Mouse (Mus musculus): Measurements from ENCODE around the gene Synpo2. TPM values are rescaled to one million over a fixed set of nuclear protein-coding genes. Genes with fewer than 3 reads are reported as not detected.
A peak's percentile ranks its signal among the peaks of the same experiment; 100 is the strongest.

Gene Synpo2
- polyA plus RNA-seq, 1 experiment from 2014 or later = 2.2 TPM

GRCm38 (mm10) chr3:123175142-123175541 is 60.8 kb downstream of the Synpo2 start:
- no peaks in the 10 kb centered on the region for H3K9me3 ChIP-seq (ENCODE audit: low read length)
- H3K4me2 ChIP-seq (replicated peaks; ENCODE audit: low read depth, low read length) = no peak overlapping the region
- H3K27ac ChIP-seq (ENCODE audit: low read length) = no peak overlapping the region
- ATAC-seq = no peak
- H3K4me1 ChIP-seq (ENCODE audit: insufficient read depth, low read depth, low read length) = no peaks in the 10 kb centered on the region
- no peak for DNase-seq (ENCODE audit: low spot score)
- H3K36me3 ChIP-seq (ENCODE audit: insufficient read depth, low read length) = no peaks in the 10 kb centered on the region
- no peak overlapping the region for H3K4me3 ChIP-seq (ENCODE audit: low read depth, low read length)
- TF ChIP-seq EP300 (IDR thresholded peaks at IDR 0.05) = no peak
- no peak for TF ChIP-seq CTCF (IDR thresholded peaks at IDR 0.05)
- WGBS = 90% methylated on average over 7 of the region's 7 CpGs
- no peaks in the 10 kb centered on the region for H3K27me3 ChIP-seq (replicated peaks; ENCODE audit: insufficient read depth, low read length)
- no peak overlapping the region for H3K9ac ChIP-seq (replicated peaks; ENCODE audit: low read depth)

DNA sequence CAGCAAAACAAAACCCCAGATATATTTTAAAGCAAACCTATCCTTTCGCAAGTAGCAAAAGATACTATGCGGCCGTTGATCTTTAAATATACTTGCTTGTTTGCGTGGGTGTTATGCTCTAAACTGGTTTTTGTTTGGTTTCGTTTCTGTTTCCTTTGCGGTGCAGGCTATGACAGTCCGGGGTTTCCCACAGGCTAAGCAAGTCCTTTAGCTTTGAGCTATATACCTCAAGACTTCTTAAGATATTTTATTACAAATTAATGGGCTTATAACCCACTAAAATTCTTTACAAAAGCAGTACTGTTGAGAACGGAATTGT is 61.6 kb downstream of the Synpo2 start:
- Histone ChIP-seq H3K4me2 (replicated peaks; ENCODE audit: low read depth, low read length) (no peak overlapping the region), H3K4me3 (ENCODE audit: low read depth, low read length) (no peak overlapping the region), H3K36me3 (ENCODE audit: insufficient read depth, low read length) (no peaks in the 10 kb centered on the region), H3K27ac (ENCODE audit: low read length) (no peak overlapping the region), H3K9ac (replicated peaks; ENCODE audit: low read depth) (no peak overlapping the region), H3K4me1 (ENCODE audit: insufficient read depth, low read depth, low read length) (no peaks in the 10 kb centered on the region), H3K27me3 (replicated peaks; ENCODE audit: insufficient read depth, low read length) (no peaks in the 10 kb centered on the region), H3K9me3 (ENCODE audit: low read length) (no peaks in the 10 kb centered on the region)
- DNase-seq (ENCODE audit: low spot score) (no peak), ATAC-seq (no peak)
- TF ChIP-seq CTCF (IDR thresholded peaks at IDR 0.05) (no peak), EP300 (IDR thresholded peaks at IDR 0.05) (no peak)
- 83% methylated on average over 8 of the region's 8 CpGs for WGBS

DNA sequence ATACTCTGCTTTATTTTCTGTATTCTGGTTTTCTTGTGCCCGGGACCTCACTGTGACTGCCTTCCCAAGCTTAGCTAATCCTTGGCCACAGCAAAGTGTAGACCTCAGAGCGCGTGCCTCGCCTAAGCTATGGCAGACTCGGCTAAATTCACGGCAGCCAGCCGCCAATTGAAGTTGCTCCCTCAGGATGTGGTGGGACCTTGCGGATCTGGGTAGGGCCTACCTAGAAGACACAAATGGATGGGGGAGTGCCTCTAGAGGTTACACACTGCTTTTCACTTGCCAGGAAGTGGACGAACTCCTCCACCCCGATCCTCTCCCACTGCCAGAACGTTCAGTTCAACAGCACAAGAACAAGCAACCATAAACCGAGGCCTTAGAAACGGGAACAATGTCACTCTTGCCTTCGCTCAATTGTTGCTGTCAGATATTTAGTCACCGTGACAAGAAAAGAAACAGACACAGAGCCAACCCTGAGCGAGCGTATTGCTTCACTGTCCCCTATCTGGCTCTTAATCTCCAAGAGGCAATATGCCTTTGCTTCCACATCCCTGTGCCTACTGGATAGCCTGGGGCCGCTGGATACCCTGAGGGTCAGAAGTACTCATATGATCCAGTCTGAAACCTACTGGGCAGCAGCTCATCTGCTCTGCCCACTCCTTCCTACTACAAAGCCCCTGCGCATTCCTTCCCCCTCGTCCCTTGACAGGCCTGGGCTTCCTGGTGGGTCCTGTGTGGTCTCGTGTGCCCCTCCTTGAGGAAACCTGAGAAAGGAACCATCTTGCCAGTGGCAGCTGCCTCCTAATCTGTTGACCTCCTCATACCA is 62.2 kb downstream of the Synpo2 start:
- Histone ChIP-seq H3K27me3 (replicated peaks; ENCODE audit: insufficient read depth, low read length) (no peaks in the 10 kb centered on the region), H3K9ac (replicated peaks; ENCODE audit: low read depth) (no peak overlapping the region), H3K36me3 (ENCODE audit: insufficient read depth, low read length) (no peaks in the 10 kb centered on the region), H3K4me1 (ENCODE audit: insufficient read depth, low read depth, low read length) (no peaks in the 10 kb centered on the region), H3K4me2 (replicated peaks; ENCODE audit: low read depth, low read length) (no peak overlapping the region), H3K9me3 (ENCODE audit: low read length) (no peaks in the 10 kb centered on the region), H3K27ac (ENCODE audit: low read length) (no peak overlapping the region), H3K4me3 (ENCODE audit: low read depth, low read length) (no peak overlapping the region)
- peak; percentile 19 for DNase-seq (ENCODE audit: low spot score)
- no peak for TF ChIP-seq EP300 (IDR thresholded peaks at IDR 0.05)
- TF ChIP-seq CTCF (IDR thresholded peaks at IDR 0.05) = no peak
- peak; percentile 25; the same call in 1 of the 2 replicates for ATAC-seq
- WGBS = 83% methylated on average over 21 of the region's 21 CpGs

DNA sequence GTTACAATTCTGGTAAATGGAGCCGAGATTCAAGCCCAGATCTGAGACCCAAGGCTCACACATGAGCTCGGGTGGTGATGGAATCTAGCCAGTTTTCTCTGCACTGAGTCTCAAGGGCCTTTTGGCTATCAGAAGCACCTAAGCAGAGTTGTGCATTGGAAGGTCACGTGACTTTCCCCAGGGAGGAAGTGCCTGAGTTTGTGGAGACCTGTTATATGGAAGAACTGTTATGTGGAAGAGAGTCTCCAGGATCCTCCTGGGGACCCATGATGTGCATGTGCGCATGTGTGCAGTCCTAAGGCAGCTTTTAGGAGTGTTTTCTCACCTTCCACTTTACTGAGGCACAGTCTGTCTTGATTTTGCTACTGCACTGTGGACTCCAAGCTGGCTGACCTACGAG is 63.8 kb downstream of the Synpo2 start:
- Histone ChIP-seq H3K27ac (ENCODE audit: low read length) (no peak overlapping the region), H3K9me3 (ENCODE audit: low read length) (no peaks in the 10 kb centered on the region), H3K9ac (replicated peaks; ENCODE audit: low read depth) (no peak overlapping the region), H3K4me2 (replicated peaks; ENCODE audit: low read depth, low read length) (no peak overlapping the region), H3K4me3 (ENCODE audit: low read depth, low read length) (no peak overlapping the region), H3K36me3 (ENCODE audit: insufficient read depth, low read length) (no peaks in the 10 kb centered on the region), H3K4me1 (ENCODE audit: insufficient read depth, low read depth, low read length) (no peaks in the 10 kb centered on the region), H3K27me3 (replicated peaks; ENCODE audit: insufficient read depth, low read length) (no peaks in the 10 kb centered on the region)
- no peak for ATAC-seq
- DNase-seq (ENCODE audit: low spot score) = no peak
- 68% methylated on average over 5 of the region's 5 CpGs for WGBS
- TF ChIP-seq EP300 (IDR thresholded peaks at IDR 0.05) (no peak), CTCF (IDR thresholded peaks at IDR 0.05) (no peak)

- H3K36me3 ChIP-seq (ENCODE audit: insufficient read depth, low read length) = no peaks in the 10 kb centered on the region
- H3K4me3 ChIP-seq (ENCODE audit: low read depth, low read length) = no peak overlapping the region
- H3K4me2 ChIP-seq (replicated peaks; ENCODE audit: low read depth, low read length) = no peak overlapping the region
- H3K4me1 ChIP-seq (ENCODE audit: insufficient read depth, low read depth, low read length) = no peaks in the 10 kb centered on the region
- TF ChIP-seq CTCF (IDR thresholded peaks at IDR 0.05) = no peak
- no peak for TF ChIP-seq EP300 (IDR thresholded peaks at IDR 0.05)
- no peak overlapping the region for H3K9ac ChIP-seq (replicated peaks; ENCODE audit: low read depth)
- 64% methylated on average over 4 of the region's 4 CpGs for WGBS
- ATAC-seq = no peak
- DNase-seq (ENCODE audit: low spot score) = no peak
- no peaks in the 10 kb centered on the region for H3K9me3 ChIP-seq (ENCODE audit: low read length)
- no peak overlapping the region for H3K27ac ChIP-seq (ENCODE audit: low read length)
- H3K27me3 ChIP-seq (replicated peaks; ENCODE audit: insufficient read depth, low read length) = no peaks in the 10 kb centered on the region
Observed at GRCm38 (mm10) chr3:123169398-123169797, 66.6 kb downstream of the Synpo2 start.

DNA sequence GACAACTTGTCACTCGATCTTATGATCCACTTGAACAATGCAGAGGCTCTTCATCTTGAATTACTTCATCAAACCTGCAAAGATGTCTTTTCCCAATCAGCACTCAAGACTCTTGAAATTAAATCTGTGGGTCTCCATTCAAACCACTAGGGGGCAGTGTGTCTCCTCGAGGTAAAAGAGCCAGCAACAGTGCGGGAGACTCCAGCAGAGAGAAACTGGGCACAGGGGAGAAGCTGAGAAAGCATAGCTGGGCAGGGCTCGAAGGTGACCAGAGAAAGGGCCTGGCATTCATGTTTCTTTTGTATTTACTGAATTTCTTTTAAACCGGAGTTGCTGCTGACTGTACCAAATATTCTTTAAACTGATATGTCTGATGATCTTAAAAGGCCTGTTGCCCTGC is 67.1 kb downstream of the Synpo2 start:
- peak; percentile 55 for ATAC-seq
- TF ChIP-seq CTCF (IDR thresholded peaks at IDR 0.05) = peak; percentile 87
- TF ChIP-seq EP300 (IDR thresholded peaks at IDR 0.05) = no peak
- no peak overlapping the region for H3K4me2 ChIP-seq (replicated peaks; ENCODE audit: low read depth, low read length)
- 4% methylated on average over 5 of the region's 5 CpGs for WGBS
- H3K27me3 ChIP-seq (replicated peaks; ENCODE audit: insufficient read depth, low read length) = no peaks in the 10 kb centered on the region
- H3K36me3 ChIP-seq (ENCODE audit: insufficient read depth, low read length) = no peaks in the 10 kb centered on the region
- H3K4me1 ChIP-seq (ENCODE audit: insufficient read depth, low read depth, low read length) = no peaks in the 10 kb centered on the region
- DNase-seq (ENCODE audit: low spot score) = peak; percentile 87
- H3K9me3 ChIP-seq (ENCODE audit: low read length) = no peaks in the 10 kb centered on the region
- no peak overlapping the region for H3K4me3 ChIP-seq (ENCODE audit: low read depth, low read length)
- H3K9ac ChIP-seq (replicated peaks; ENCODE audit: low read depth) = no peak overlapping the region
- H3K27ac ChIP-seq (ENCODE audit: low read length) = no peak overlapping the region

Measured in lung, postnatal 0 days (tissue).